Mouse (Mus musculus) forebrain, embryonic 14.5 days (tissue): Measurements from ENCODE around the gene Pde9a. TPM values are rescaled to one million over a fixed set of nuclear protein-coding genes. Genes with fewer than 3 reads are reported as not detected.
A peak's percentile ranks its signal among the peaks of the same experiment; 100 is the strongest.

Experiments used
- ATAC-seq: fragments of 200-750 bp; cut with Nextera tagmentation; 2 replicates; pipeline ENCODE4 v1.8.0; 2017; ENCODE audit warnings: mild to moderate bottlenecking, moderate library complexity
- DNase-seq: peaks from one replicate; pipeline ENCODE4 v3.0.0-alpha.2; 2015; ENCODE audit warnings: low spot score
- H3K27ac ChIP-seq: fragments of 300-500 bp; sonication (generic); 2 replicates; pipeline ENCODE4 v1.5.1; 2014; ENCODE audit warnings: low read depth, mild to moderate bottlenecking, control low read depth, low read length, moderate library complexity
- H3K27me3 ChIP-seq: fragments of 300-500 bp; sonication (generic); replicated peaks from 2 replicates; pipeline ENCODE4 v1.6.1; 2014; ENCODE audit warnings: low read length, control low read depth, mixed read lengths; ENCODE audit not compliant: control insufficient read depth, insufficient read depth
- H3K36me3 ChIP-seq: fragments of 300-500 bp; sonication (generic); 2 replicates; pipeline ENCODE4 v1.6.1; 2014; ENCODE audit warnings: low read length, control low read depth; ENCODE audit not compliant: control insufficient read depth, insufficient read depth
- H3K4me1 ChIP-seq: fragments of 300-500 bp; sonication (generic); 2 replicates; pipeline ENCODE4 v1.6.1; 2014; ENCODE audit warnings: antibody characterized with exemption, low read length, control low read depth; ENCODE audit not compliant: control insufficient read depth, insufficient read depth
- H3K4me2 ChIP-seq: fragments of 300-500 bp; sonication (generic); 2 replicates; pipeline ENCODE4 v1.6.1; 2014; ENCODE audit warnings: mild to moderate bottlenecking, control low read depth, low read length
- H3K4me3 ChIP-seq: fragments of 300-500 bp; sonication (generic); 2 replicates; pipeline ENCODE4 v1.5.1; 2014; ENCODE audit warnings: low read depth, low read length, control low read depth
- H3K9ac ChIP-seq: fragments of 300-500 bp; sonication (generic); 2 replicates; pipeline ENCODE4 v1.6.1; 2014; ENCODE audit warnings: mild to moderate bottlenecking, low read length, control low read depth, moderate library complexity
- H3K9me3 ChIP-seq: fragments of 300-500 bp; sonication (generic); replicated peaks from 2 replicates; pipeline ENCODE4 v1.6.1; 2016; ENCODE audit warnings: low read length, control low read depth, mixed read lengths; ENCODE audit not compliant: control insufficient read depth
- WGBS: fragments of 180-500 bp; shearing (Covaris S2); extraction: QIAGEN DNeasy Blood & Tissue Kit; methylation state at CpG from one replicate; pipeline ENCODE4 v1.1.7; 2014; 5-methylcytosine and 5-hydroxymethylcytosine counted together
- polyA plus RNA-seq: library from polyadenylated mRNA; unstranded; fragments of >200 nt; fragmentation: Nextera tagmentation; extraction: Ambion mirVana; gene quantifications from 2 replicates; pipeline ENCODE4 v1.2.1, GENCODE M21; 2014

Gene Pde9a
- 60.7 and 68.5 TPM in 2 replicates for polyA plus RNA-seq

- WGBS = under 1% methylated on average over 38 of the region's 56 CpGs
- H3K4me1 ChIP-seq = peaks cover 42% of the 10 kb centered on the region
- H3K4me2 ChIP-seq = peak within 1 kb of the TSS; percentile 64
- H3K4me3 ChIP-seq = peak within 1 kb of the TSS; percentile 84
- ATAC-seq (peak; percentile 90), DNase-seq (peak; percentile 94)
- no peaks in the 10 kb centered on the region for H3K9me3 ChIP-seq
- H3K27me3 ChIP-seq = no peaks in the 10 kb centered on the region
- no peaks in the 10 kb centered on the region for H3K36me3 ChIP-seq
- H3K27ac ChIP-seq = peak within 1 kb of the TSS; percentile 79
- H3K9ac ChIP-seq = peak within 1 kb of the TSS; percentile 89
Measured at GRCm38 (mm10) chr17:31385671-31386665, at the start of gene Pde9a. Gene Pde9a, plus strand, starts transcription at chr17:31386210.

- 79% methylated on average over 2 of the region's 2 CpGs for WGBS
- no peak overlapping the region for H3K4me3 ChIP-seq
Measured at GRCm38 (mm10) chr17:31339769-31340168, 46.2 kb upstream of the Pde9a start.

DNA sequence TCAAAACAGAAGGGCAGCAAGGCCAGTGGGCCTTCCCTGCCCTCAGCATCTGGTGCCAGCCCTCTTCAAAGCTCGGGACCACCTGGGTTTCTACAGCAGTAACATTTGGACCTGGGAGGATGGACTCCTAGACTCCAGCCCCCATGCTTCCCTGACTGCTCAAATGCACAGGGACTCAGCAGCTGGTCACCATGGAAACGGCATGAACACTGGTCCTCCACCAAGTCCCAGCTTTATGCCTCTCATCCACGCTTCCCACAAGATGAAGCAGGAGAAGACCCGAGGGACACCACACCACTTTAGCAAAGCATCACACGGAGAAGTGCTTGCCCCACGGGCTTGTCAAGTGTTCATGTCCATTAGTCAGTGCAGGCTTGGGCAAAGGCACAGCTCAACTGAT, 43.8 kb upstream of the Pde9a start:
- ATAC-seq (no peak), DNase-seq (no peak)
- Histone ChIP-seq H3K9ac (no peak overlapping the region), H3K27me3 (no peaks in the 10 kb centered on the region), H3K4me1 (no peaks in the 10 kb centered on the region), H3K4me2 (no peak overlapping the region), H3K9me3 (no peaks in the 10 kb centered on the region), H3K4me3 (no peak overlapping the region), H3K36me3 (no peaks in the 10 kb centered on the region), H3K27ac (no peak overlapping the region)
- 65% methylated on average over 6 of the region's 6 CpGs for WGBS

More at GRCm38 (mm10) chr17:31339769-31340168, 46.2 kb upstream of the Pde9a start:
- H3K27ac ChIP-seq = no peak overlapping the region
- H3K9me3 ChIP-seq = no peaks in the 10 kb centered on the region
- H3K27me3 ChIP-seq = no peaks in the 10 kb centered on the region
- no peaks in the 10 kb centered on the region for H3K4me1 ChIP-seq
- ATAC-seq (no peak), DNase-seq (no peak)
- no peak overlapping the region for H3K9ac ChIP-seq
- H3K4me2 ChIP-seq = no peak overlapping the region
- no peaks in the 10 kb centered on the region for H3K36me3 ChIP-seq

GRCm38 (mm10) chr17:31344172-31344801, 41.7 kb upstream of the Pde9a start:
- no peak overlapping the region for H3K9ac ChIP-seq
- 44% methylated on average over 5 of the region's 5 CpGs for WGBS
- peak; percentile 26; the same call in 1 of the 2 replicates for ATAC-seq
- H3K4me2 ChIP-seq = no peak overlapping the region
- H3K27ac ChIP-seq = no peak overlapping the region
- no peaks in the 10 kb centered on the region for H3K4me1 ChIP-seq
- H3K9me3 ChIP-seq = no peaks in the 10 kb centered on the region
- no peaks in the 10 kb centered on the region for H3K36me3 ChIP-seq
- peak; percentile 72 for DNase-seq
- H3K4me3 ChIP-seq = no peak overlapping the region
- H3K27me3 ChIP-seq = no peaks in the 10 kb centered on the region

DNA sequence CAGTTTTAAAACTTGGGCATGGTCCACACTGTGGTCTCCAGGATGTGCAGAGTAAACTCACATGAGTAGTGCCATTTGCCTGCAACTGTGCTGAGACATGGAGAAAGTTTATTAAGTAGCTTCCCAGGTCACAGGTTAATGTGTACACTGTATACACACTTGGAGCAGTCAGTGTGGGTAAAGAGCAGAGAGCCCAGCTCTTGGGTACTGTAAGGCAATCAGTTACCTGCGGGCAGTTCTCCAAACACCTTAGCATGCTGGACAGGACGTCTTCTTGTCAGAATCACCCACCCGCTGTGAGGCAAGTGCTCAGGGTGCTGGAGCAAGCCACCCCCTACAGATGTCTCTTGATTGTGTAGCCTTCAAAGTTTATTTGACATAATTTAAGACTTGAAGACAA, 41.2 kb upstream of the Pde9a start:
- Histone ChIP-seq H3K36me3 (no peaks in the 10 kb centered on the region), H3K4me1 (no peaks in the 10 kb centered on the region), H3K27ac (no peak overlapping the region), H3K27me3 (no peaks in the 10 kb centered on the region), H3K9ac (no peak overlapping the region), H3K4me2 (no peak overlapping the region), H3K4me3 (no peak overlapping the region), H3K9me3 (no peaks in the 10 kb centered on the region)
- 94% methylated on average over 3 of the region's 3 CpGs for WGBS
- DNase-seq = no peak
- no peak for ATAC-seq

DNA sequence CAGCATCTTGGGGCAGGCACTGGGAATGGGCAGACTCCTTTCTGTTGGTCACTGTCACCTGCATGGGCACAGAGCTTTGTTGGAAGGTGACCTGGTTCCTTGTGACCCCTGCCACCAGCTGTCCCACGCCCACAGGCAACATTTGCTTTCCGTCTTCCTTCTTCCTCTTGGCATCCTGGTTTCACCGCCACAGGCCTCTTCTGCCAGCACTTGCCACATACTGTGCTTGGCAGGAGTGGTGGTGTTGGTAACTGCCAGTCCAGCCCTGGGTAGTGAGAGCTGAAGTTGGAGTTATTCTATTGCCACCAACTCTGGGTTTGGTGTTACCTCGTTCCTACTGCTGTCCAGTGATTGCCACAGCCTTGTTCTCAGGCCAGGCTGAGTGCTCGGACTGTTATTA, 37.9 kb upstream of the Pde9a start:
- Histone ChIP-seq H3K9ac (no peak overlapping the region), H3K4me1 (no peaks in the 10 kb centered on the region), H3K27me3 (no peaks in the 10 kb centered on the region), H3K9me3 (no peaks in the 10 kb centered on the region), H3K36me3 (no peaks in the 10 kb centered on the region), H3K4me2 (no peak overlapping the region), H3K4me3 (no peak overlapping the region), H3K27ac (no peak overlapping the region)
- WGBS = 82% methylated on average over 5 of the region's 5 CpGs
- no peak for ATAC-seq
- DNase-seq = no peak

DNA sequence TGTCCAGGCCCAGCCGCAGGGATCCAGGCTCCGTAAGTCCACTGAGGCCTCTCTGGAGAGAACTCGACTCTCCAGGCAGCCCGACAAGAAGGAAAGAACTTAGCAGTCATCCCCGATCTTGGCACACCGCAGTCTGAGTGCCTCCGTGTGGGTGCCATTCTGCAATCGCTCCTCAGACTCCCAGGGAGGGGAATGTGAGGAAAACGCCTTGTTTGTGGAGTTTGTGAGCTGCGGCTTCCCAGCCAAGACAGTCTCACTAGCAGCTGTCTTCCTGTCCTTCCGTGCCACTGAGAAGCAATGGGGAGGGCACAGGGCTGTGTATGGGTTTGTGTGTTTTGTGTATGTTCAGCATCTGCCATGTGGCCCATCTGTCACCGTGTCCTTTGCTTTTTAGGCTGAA, 36.6 kb upstream of the Pde9a start:
- 0 out of 2 replicates have a peak overlapping the region, but pooled peaks have one; percentile 11 for H3K27ac ChIP-seq
- H3K4me3 ChIP-seq = no peak overlapping the region
- no peaks in the 10 kb centered on the region for H3K9me3 ChIP-seq
- ATAC-seq (peak; percentile 37; the same call in 1 of the 2 replicates), DNase-seq (peak; percentile 50)
- H3K27me3 ChIP-seq = no peaks in the 10 kb centered on the region
- H3K4me2 ChIP-seq = no peak overlapping the region
- 82% methylated on average over 12 of the region's 12 CpGs for WGBS
- H3K36me3 ChIP-seq = no peaks in the 10 kb centered on the region
- no peaks in the 10 kb centered on the region for H3K4me1 ChIP-seq
- H3K9ac ChIP-seq = no peak overlapping the region

DNA sequence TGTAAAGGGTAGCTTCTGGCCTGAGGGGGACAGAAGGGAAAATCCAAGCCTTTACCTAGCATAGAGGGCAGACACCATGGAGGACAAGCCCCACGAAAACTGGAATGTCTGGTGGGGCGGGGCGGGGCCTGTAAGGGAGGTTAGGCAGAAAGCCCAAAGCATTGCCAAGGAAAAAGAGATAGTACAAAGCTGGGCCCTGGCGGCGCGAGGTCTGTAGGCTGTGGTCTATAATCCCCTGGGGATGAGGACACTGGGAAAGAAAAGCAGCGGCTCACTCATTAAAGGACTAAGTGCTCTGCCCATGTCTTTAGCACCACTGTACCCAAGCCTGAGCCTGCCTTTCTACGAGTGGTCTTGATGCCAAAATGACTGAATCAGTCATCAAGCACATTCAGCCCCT, 34.0 kb upstream of the Pde9a start:
- Histone ChIP-seq H3K36me3 (no peaks in the 10 kb centered on the region), H3K9ac (no peak overlapping the region), H3K4me3 (no peak overlapping the region), H3K9me3 (no peaks in the 10 kb centered on the region), H3K27me3 (no peaks in the 10 kb centered on the region), H3K4me1 (peaks cover 3% of the 10 kb centered on the region; the same call in 1 of the 2 replicates), H3K4me2 (no peak overlapping the region), H3K27ac (no peak overlapping the region)
- WGBS = 25% methylated on average over 8 of the region's 8 CpGs
- no peak for ATAC-seq
- DNase-seq = no peak
